In genomic region chr3:122122127-122122663, GRCm38 (mm10) we compare ENCODE assay signal across 8 mouse cellular contexts.
A peak's percentile ranks its signal among the peaks of the same experiment; 100 is the strongest.
DNase-seq lines count a peak whose midpoint lies in the region; ATAC-seq and TF ChIP-seq lines count a peak whose summit lies in the region.

No protein-coding gene starts in this region.

- peak overlapping the region; percentile 49 for H3K4me2 ChIP-seq in heart, embryonic 14.5 days (ENCODE audit: low read length)
- peak overlapping the region; percentile 67 for H3K4me2 ChIP-seq in liver, embryonic 12.5 days
- H3K4me2 ChIP-seq in neural tube, embryonic 11.5 days (ENCODE audit: low read depth), result peak overlapping the region; percentile 43
- H3K4me2 ChIP-seq in stomach, postnatal 0 days (replicated peaks; ENCODE audit: low read depth), result peak overlapping the region; percentile 50

- DNase-seq in CD4-positive helper T cell, adult 2 months (ENCODE audit: low read depth, low spot score), result peak; percentile 44
- DNase-seq in brain, adult 2 months (ENCODE audit: low read depth, low spot score), result peak; percentile 82
- DNase-seq in fibroblast of lung, adult 2 months (ENCODE audit: low read depth), result peak; percentile 93
- DNase-seq in kidney, postnatal 10 days, result peak; percentile 99
- peak; percentile 91 for DNase-seq in neural tube, embryonic 11.5 days (ENCODE audit: low spot score)
- DNase-seq in stomach, postnatal 0 days (ENCODE audit: low spot score), result peak; percentile 94

- no peaks in the 10 kb centered on the region for H3K9me3 ChIP-seq in heart, embryonic 14.5 days (ENCODE audit: control insufficient read depth, low read length)
- no peaks in the 10 kb centered on the region for H3K9me3 ChIP-seq in liver, embryonic 12.5 days (replicated peaks)
- H3K9me3 ChIP-seq in neural tube, embryonic 11.5 days (ENCODE audit: control insufficient read depth, low read length), result no peaks in the 10 kb centered on the region
- H3K9me3 ChIP-seq in stomach, postnatal 0 days (ENCODE audit: control insufficient read depth, low read length), result no peaks in the 10 kb centered on the region

- H3K4me1 ChIP-seq in heart, embryonic 14.5 days (ENCODE audit: control insufficient read depth in 2 of 2, insufficient read depth in 2 of 2, low read length in 2 of 2), result peaks cover 16 to 19% of the 10 kb centered on the region in 2 experiments
- H3K4me1 ChIP-seq in liver, embryonic 12.5 days, result peaks cover 17% of the 10 kb centered on the region
- H3K4me1 ChIP-seq in neural tube, embryonic 11.5 days (ENCODE audit: control insufficient read depth, insufficient read depth, low read length), result no peaks in the 10 kb centered on the region
- no peaks in the 10 kb centered on the region; the same call in 1 of the 2 replicates for H3K4me1 ChIP-seq in stomach, postnatal 0 days (replicated peaks; ENCODE audit: control insufficient read depth, insufficient read depth)

- H3K27ac ChIP-seq in heart, embryonic 14.5 days (replicated peaks in 1 of 2; ENCODE audit: control insufficient read depth in 1 of 2, insufficient read depth in 1 of 2, low read depth in 2 of 2, low read length in 2 of 2), result peak overlapping the region; percentile 82 to 83
- H3K27ac ChIP-seq in liver, embryonic 12.5 days, result no peak overlapping the region
- H3K27ac ChIP-seq in neural tube, embryonic 11.5 days (ENCODE audit: low read depth, low read length), result no peak overlapping the region
- peak overlapping the region; percentile 74 for H3K27ac ChIP-seq in stomach, postnatal 0 days (replicated peaks)

- H3K36me3 ChIP-seq in heart, embryonic 14.5 days (ENCODE audit: control insufficient read depth, insufficient read depth, low read length), result no peaks in the 10 kb centered on the region
- no peaks in the 10 kb centered on the region for H3K36me3 ChIP-seq in liver, embryonic 12.5 days
- no peaks in the 10 kb centered on the region for H3K36me3 ChIP-seq in neural tube, embryonic 11.5 days (ENCODE audit: control insufficient read depth, insufficient read depth, low read length)
- H3K36me3 ChIP-seq in stomach, postnatal 0 days (ENCODE audit: control insufficient read depth, insufficient read depth, low read length), result no peaks in the 10 kb centered on the region

- H3K9ac ChIP-seq in heart, embryonic 14.5 days (ENCODE audit: low read length), result peak overlapping the region; percentile 41; the same call in 1 of the 2 replicates
- H3K9ac ChIP-seq in liver, embryonic 12.5 days, result peak overlapping the region; percentile 22; the same call in 1 of the 2 replicates
- 0 out of 2 replicates have a peak overlapping the region, but pooled peaks have one; percentile 3 for H3K9ac ChIP-seq in neural tube, embryonic 11.5 days (ENCODE audit: low read length)
- H3K9ac ChIP-seq in stomach, postnatal 0 days (ENCODE audit: low read length), result no peak overlapping the region

- TF ChIP-seq EP300 in stomach, postnatal 0 days (optimal IDR thresholded peaks at IDR 0.05), result no peak

- peak overlapping the region; percentile 12 to 32 for H3K4me3 ChIP-seq in heart, embryonic 14.5 days (ENCODE audit: control insufficient read depth in 1 of 2, insufficient read depth in 1 of 2, low read depth in 1 of 2, low read length in 2 of 2)
- peak overlapping the region; percentile 44 for H3K4me3 ChIP-seq in liver, embryonic 12.5 days
- no peak overlapping the region for H3K4me3 ChIP-seq in neural tube, embryonic 11.5 days (ENCODE audit: low read depth, low read length)
- peak overlapping the region; percentile 27 for H3K4me3 ChIP-seq in stomach, postnatal 0 days (ENCODE audit: low read depth, low read length)

- 6% methylated on average over 17 of the region's 17 CpGs for WGBS in heart, embryonic 14.5 days
- 7% methylated on average over 17 of the region's 17 CpGs for WGBS in liver, embryonic 12.5 days (ENCODE audit: insufficient replicate concordance)
- WGBS in neural tube, embryonic 11.5 days, result 15% methylated on average over 17 of the region's 17 CpGs
- 2% methylated on average over 17 of the region's 17 CpGs for WGBS in stomach, postnatal 0 days

- no peaks in the 10 kb centered on the region for H3K27me3 ChIP-seq in heart, embryonic 14.5 days (ENCODE audit: control insufficient read depth, insufficient read depth, low read length)
- no peaks in the 10 kb centered on the region; the same call in 1 of the 2 replicates for H3K27me3 ChIP-seq in liver, embryonic 12.5 days (replicated peaks)
- H3K27me3 ChIP-seq in neural tube, embryonic 11.5 days (ENCODE audit: control insufficient read depth, insufficient read depth, low read length), result no peaks in the 10 kb centered on the region
- H3K27me3 ChIP-seq in stomach, postnatal 0 days (ENCODE audit: control insufficient read depth, insufficient read depth, low read length), result no peaks in the 10 kb centered on the region

- peak; percentile 91 for ATAC-seq in heart, embryonic 14.5 days (ENCODE audit: insufficient number of reproducible peaks, insufficient read depth, low FRiP score, low read depth)
- ATAC-seq in liver, embryonic 12.5 days, result peak; percentile 82
- ATAC-seq in neural tube, embryonic 11.5 days (ENCODE audit: insufficient read depth, low FRiP score, low TSS enrichment), result peak; percentile 90
- ATAC-seq in stomach, postnatal 0 days (ENCODE audit: low FRiP score, low TSS enrichment), result peak; percentile 96

- peak; percentile 89 for TF ChIP-seq CTCF in stomach, postnatal 0 days (IDR thresholded peaks at IDR 0.05; ENCODE audit: low read depth)

Comparison
In these comparisons a context has a peak if more than half of its experiments do, and no peak if none do; other contexts are left out.
1. DNase-seq: peak in every context shown above with its lines; median percentile 99 in kidney, postnatal 10 days; 94 in stomach, postnatal 0 days; 93 in fibroblast of lung, adult 2 months; 91 in neural tube, embryonic 11.5 days; 82 in brain, adult 2 months; 44 in CD4-positive helper T cell, adult 2 months.
2. H3K27ac ChIP-seq: peak in heart, embryonic 14.5 days (2 of 2) and stomach, postnatal 0 days (single experiment); none in liver, embryonic 12.5 days (single experiment) and neural tube, embryonic 11.5 days (single experiment).
3. Peak in every context shown above with its lines, with median percentiles within 50 percentile points of each other: ATAC-seq and H3K4me2 ChIP-seq.